Mouse (Mus musculus): ENCODE measurements at regions not wholly inside any gene's neighbourhood (a gene's known extent, or its start where the extent isn't known, plus 50 kb on each side); places are given as distances from the start of the nearest gene placed in this dataset.

DNA sequence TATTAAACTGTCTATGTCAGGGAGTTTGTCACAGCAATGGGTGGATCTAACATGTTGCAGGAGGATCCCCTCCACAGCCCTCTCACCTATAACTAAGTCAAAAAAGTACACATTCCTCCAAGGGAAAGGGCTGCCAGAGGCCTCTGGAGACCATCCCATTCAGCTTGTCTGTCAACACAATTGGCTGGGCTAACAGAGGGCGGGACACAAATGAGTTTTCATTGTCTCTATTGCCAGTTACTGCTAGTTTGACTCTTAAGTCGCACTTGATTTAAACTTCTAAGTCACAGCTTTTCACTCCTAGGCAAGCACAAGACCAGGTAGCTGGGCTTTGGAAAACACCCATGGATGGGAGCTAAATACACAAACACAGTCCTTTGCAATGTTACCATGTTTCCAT, 412.3 kb upstream of the Tmpo start:
- no peak for ATAC-seq (ENCODE audit: extremely low read depth, insufficient number of reproducible peaks, low FRiP score, poor library complexity, severe bottlenecking)

DNA sequence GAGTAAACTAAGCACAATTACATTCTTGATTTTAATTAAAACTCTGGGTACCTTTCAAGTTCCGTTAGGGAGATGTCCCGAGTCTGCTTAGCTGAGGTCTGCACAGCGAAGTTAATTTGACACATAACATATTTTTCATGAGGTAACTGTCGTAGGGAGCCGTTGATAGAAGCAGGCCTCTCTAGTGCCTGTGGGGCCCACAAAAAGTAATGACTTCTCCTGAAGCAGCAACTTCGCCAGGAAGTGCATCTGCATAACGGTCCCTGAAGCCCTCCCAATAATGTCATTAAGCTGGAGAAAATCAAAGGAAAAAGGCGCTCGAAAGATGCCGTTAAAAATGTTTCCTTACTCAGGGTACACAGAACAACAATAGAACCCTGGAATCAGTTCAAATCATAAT, 410.7 kb upstream of the Tmpo start:
- no peak for ATAC-seq (ENCODE audit: extremely low read depth, insufficient number of reproducible peaks, low FRiP score, poor library complexity, severe bottlenecking)

DNA sequence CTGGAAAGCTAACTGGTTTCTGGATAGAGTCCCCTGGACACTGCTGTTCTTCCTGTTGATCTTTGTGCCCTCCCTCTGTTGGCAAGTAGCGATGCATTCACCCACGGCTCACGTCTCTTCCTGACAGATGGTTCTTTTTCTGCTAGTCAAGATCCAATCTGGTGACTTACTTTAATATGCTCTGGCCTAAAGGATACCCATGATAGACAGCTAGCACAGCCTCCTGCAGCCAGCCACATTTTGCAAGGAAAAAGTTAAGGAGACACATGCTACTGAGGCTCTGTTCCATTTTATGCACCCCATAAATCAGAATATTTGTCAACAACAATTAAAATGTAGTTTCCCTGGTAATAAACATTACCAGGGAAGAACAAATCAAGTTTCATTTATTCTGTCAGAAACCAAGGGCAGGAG, 410.3 kb upstream of the Tmpo start:
- no peak for ATAC-seq (ENCODE audit: extremely low read depth, insufficient number of reproducible peaks, low FRiP score, poor library complexity, severe bottlenecking)

DNA sequence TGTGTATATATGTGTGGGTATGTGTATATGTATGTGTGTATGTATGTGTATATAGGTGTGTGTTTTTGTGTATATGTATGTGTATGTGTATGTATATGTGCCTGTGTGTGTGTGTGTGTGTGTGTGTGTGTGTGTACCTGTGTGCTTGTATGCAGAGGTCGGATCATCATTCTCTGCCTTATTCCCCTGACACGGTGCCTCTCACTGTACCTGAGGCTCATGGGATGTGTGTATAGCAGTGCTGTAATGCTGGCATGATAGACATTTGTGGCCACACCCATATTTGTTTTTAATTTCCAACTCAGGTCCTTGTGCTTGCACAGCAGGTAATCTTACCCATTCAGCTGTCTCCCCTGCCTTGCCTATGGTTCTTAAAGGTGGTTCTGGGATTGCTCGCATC, 402.1 kb upstream of the Tmpo start:
- no peak for ATAC-seq (ENCODE audit: extremely low read depth, insufficient number of reproducible peaks, low FRiP score, poor library complexity, severe bottlenecking)

DNA sequence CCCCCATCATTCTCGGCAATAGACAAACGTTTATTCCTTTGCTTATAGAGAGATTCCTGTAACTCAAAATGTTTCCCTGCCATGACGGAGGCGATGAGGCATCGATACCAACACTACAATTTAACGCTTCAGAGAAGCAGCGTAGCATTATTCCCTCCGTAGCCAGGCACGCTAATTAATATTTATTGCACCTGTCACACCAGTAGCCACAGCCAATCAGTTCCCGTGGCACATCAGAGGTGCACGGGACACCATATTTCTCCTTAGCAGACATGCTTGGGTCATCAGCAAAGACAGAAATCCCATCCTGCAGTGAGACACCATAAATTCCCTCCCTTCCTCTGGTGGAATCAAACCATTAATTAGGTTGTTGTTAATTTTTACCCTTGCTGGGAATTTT, 399.8 kb upstream of the Tmpo start:
- ATAC-seq (ENCODE audit: extremely low read depth, insufficient number of reproducible peaks, low FRiP score, poor library complexity, severe bottlenecking): no peak

DNA sequence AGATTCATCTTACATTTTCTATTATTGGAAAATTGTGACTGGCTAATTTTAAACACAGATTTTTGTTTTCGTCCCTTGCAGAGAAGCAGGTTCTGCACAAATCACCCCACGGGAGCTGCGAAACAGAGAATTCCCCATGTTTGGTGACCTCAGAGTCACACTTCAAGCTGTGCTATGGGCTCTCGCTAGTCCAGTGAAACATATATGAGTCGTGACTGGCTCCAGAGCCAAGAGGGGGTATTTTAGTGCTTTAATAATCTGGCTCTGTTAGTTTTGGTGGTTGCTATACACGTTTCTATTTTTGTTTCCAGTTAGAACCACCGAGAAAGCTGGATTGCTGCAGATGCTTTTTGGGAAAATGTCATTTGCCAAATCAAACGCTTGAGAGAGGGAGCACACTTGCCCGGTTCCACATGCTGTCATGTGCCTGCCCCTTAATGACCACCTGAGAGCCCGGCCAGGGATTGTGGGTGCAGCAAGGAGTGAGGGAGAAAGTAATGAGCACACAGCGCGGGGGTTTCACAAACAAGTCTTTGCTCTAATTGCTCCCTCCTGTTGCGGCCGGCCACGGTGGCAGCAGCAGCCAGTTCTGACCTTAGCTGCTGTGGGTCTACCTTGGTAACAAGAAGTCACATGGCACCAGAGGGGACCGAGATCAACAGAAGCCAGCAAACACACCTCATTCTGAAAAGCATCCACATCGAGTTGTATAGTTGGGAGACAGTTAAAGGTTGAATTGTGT, 394.4 kb upstream of the Tmpo start:
- ATAC-seq (ENCODE audit: extremely low read depth, insufficient number of reproducible peaks, low FRiP score, poor library complexity, severe bottlenecking): no peak

DNA sequence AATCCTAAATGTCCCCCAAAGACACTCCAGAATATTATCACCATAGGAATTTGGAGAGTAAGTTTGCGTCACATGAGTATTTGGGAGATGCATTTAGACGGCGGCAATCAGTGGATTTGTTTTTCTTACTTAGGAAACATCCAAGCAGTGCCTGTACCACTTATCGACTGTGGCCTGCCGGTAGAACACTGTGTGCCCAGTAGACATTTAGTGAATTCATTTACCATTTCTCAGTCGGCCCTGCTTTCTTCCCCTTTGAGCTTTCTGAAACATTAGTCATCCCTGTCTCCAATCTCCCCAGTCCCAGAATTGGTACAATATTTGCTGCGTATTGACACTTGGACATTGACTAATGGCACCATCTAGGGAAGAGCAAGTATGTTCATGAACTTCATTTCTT, 391.7 kb upstream of the Tmpo start:
- ATAC-seq (ENCODE audit: extremely low read depth, insufficient number of reproducible peaks, low FRiP score, poor library complexity, severe bottlenecking): no peak

DNA sequence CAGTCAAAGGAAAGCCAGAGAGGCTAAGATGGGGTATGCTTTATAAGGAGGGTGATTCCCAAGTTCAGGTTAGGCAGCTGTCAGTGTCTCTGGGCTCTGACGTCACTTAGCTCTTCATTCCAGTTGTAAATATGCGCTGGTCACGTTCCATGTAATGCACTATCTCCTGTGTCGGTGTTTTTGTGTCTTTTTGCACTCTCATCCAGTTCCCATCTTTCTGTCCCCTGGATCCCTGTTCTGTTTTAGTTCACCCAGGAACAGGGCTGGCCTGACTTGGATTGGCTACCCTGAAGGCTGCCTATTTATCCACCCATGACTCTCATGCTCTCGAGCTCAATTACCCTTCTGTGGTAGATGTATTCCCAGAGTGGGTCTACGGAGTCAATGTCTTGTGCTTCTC, 387.9 kb upstream of the Tmpo start:
- ATAC-seq (ENCODE audit: extremely low read depth, insufficient number of reproducible peaks, low FRiP score, poor library complexity, severe bottlenecking): no peak

DNA sequence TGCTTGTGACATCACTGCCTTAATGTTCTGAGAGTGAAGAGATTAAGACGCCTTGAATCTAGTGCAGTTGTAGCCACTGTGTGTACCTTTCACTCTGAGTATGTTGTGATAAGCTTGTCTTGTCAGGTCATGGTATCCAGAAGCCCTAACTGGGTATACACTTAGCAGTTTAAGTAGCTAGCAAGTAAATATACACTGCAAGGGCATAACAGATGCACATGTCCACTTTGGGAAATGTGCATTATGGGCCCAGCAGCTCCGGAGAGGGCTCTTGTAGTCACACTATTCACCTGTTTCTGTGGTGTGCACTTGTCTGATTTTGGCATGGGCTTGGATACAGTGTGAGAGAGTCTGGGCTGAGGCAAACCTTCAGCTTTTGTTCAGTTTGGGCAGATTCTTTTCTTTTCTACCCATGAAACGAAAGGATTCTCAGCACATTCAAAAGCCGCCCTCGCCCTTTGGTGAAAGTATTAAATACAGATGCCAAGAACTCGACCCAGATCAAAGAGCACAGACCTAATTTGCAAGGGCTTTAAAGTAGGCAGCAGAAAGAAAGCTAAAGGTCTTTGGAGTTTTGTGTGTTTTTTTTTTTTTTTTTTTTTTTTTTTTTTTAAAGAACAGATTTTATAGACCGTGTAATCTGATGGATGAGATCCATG, 385.1 kb upstream of the Tmpo start:
- ATAC-seq (ENCODE audit: extremely low read depth, insufficient number of reproducible peaks, low FRiP score, poor library complexity, severe bottlenecking): no peak

DNA sequence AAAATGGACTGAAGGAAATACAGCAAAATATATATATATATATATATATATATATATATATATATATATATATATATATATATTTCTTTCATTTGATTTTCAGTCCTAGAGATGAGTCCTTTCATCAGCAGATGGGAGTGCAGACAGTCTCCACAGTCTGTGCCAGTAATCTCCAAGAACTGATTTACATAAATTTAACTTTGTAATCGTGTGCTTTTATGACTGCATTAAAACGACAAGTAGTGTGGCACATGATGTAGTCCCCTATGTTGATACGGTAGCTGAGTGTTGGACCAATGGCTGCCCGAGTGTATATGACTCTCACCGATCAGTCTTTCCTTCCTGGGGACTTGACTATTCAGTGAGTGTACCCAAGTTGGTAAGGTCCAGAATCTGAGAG, 378.2 kb upstream of the Tmpo start:
- no peak for ATAC-seq (ENCODE audit: extremely low read depth, insufficient number of reproducible peaks, low FRiP score, poor library complexity, severe bottlenecking)

DNA sequence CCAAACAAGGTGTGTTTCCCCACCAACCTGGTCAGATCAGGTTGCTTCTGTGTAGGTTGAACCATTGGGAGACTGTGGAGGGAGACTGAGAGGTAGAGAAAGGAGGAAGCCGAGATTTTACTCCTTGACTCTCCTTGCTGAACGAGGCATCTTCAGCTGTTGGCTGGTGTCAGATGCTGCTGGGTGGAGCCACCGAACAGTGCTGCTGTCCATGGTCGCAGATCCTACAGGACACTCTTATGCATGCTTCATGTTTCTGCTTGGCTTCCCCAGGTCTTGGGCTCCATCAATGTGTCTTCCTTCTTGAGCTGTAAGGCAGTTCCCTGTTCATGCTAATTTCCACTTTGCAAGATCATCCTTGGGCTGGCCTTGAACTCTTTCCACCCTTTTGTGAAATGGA, 367.0 kb upstream of the Tmpo start:
- ATAC-seq (ENCODE audit: extremely low read depth, insufficient number of reproducible peaks, low FRiP score, poor library complexity, severe bottlenecking): no peak

DNA sequence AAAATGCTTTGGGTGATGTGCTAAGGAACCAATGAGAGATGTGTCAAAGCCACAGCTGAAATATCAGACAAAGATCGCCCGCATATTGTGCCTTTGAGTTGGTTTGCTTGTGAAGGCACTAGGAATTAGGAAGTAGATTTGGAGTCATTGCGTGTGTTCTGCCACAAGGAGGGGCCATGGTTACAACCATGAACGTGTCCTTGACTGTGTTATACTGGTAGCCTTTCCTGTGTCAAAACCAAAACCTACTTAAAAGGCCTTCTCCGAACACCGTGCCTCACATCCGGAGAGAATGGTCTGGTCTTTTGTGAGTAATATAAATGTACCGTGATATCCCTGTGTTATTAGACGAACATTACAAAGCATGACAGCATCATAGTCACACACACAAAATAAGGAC, 365.0 kb upstream of the Tmpo start:
- no peak for ATAC-seq (ENCODE audit: extremely low read depth, insufficient number of reproducible peaks, low FRiP score, poor library complexity, severe bottlenecking)

DNA sequence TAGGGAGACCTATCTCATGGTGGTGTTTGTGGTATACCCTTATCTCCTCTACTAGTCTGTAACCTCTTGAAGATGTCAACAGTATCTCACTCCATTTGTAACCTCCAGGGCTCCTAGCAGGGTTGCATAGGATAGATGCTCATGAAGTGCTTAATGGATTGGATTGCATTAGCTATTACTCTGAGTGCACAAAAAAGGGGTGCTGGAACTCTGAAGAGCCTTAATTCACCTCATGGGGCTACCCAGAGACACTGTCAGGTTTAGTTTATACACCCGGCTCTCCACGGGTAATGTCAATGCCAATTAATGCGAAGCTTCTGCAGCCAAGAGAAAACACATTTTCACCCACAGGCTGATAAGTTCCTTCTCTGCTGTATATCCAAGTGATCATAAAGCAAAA, 364.3 kb upstream of the Tmpo start:
- no peak for ATAC-seq (ENCODE audit: extremely low read depth, insufficient number of reproducible peaks, low FRiP score, poor library complexity, severe bottlenecking)

DNA sequence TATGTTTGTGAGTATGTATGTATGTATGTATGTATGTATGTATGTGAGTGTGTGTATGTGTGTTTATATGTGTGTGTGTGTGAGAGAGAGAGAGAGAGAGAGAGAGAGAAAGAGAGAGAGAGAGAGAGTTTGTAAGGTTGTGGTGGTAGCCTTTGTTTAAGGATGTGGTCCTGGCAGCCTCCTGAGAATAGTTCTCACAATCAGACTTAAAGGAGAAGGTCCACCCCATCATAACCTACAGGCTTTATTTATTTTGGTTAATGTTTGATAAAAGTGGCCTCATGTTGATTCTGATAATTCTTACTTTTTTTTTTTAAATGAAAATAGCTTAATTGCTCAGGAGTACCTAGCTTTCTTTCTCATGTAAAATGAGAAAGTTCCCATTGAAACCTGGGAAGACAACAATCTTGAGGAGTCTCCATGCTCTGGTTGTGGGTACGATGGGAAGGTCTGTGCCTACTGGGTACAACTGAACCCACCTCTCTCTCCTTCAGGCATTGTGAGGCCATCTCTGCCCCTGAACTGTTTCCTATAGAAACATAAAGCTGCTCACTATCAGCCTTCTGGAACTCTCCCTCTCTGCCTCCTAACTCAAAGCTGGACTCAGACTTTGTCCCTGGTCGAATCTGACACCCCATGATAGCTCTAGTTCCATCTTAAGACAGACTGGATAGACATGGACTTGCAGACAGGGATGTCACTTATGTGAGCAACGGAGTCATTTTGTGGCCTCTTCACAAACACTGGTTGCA, 362.2 kb upstream of the Tmpo start:
- ATAC-seq (ENCODE audit: extremely low read depth, insufficient number of reproducible peaks, low FRiP score, poor library complexity, severe bottlenecking): no peak

DNA sequence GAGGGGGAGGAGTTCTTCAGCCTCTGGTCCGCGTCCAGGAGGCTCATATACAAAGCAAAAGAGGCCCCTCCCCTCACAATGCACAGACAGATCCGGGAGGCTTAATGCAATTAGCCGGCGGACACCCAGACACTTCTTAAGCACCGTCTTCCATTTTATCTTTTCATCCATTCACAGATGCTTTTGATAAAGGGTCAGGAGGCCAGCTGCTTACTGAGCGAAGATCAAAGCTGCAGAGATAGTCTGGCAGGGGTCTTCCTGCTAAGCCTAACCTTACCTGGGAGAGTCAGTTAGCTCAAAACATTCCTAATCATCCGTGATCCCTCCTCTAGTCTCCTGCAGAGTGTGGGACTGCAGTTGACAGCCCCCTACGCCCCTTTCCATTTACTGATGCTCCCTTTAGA, 361.1 kb upstream of the Tmpo start:
- no peak for ATAC-seq (ENCODE audit: extremely low read depth, insufficient number of reproducible peaks, low FRiP score, poor library complexity, severe bottlenecking)

DNA sequence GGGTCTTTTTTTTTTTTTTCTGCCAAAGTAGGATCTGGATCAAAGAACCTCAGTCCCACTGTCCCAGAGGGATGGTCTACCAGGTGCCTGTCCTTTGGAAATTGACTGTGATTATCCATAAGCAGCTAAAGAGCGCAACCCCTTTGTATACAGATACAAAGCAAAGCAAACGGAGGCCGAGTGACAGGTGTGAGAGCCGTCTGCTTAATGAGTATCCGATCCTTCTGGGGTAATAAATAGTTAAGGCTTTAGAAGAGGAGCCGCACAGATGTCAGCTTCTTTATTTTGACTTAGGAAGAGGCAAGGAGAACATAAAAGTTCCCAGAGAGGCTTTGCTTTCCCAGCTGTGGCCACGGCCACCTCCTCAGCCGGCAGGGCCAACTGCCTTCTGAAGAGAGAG, 356.1 kb upstream of the Tmpo start:
- ATAC-seq (ENCODE audit: extremely low read depth, insufficient number of reproducible peaks, low FRiP score, poor library complexity, severe bottlenecking): no peak

DNA sequence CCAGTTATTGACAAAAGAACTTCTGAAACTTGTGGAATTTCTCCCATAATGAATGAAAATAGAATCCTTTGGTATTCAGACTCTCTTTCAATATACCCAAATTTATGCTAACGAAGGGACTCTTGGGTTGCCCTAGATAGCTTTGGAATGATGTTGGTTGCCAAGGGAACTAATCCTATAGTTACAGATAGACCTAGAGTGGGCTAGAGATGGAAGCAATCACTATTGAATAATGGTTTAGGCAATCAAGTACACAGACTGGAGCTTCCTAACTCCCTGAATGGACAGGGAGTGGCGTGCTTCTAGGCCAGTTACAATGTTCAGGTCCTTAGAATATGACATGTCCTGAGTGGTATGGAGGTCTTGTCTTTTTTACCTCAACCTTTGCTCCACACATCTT, 354.3 kb upstream of the Tmpo start:
- ATAC-seq (ENCODE audit: extremely low read depth, insufficient number of reproducible peaks, low FRiP score, poor library complexity, severe bottlenecking): no peak

DNA sequence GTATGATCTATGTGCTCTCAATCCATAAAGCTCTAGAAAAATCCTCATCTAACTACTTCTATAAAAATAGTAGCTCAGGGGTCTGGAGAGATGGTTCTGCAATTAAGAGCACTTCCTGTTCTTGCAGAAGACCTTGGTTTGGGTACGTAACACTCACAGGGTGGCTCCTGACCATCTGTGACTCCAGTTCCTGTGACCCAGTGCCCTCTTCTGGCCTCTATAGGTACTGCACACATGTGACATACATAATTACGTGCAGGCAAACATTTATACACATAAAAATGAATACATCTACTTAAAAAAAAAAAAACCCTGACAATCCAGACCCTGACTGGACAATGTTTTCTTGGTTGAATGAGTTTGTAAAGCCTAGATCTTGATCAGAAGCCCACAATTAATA, 347.2 kb upstream of the Tmpo start:
- no peak for ATAC-seq (ENCODE audit: extremely low read depth, insufficient number of reproducible peaks, low FRiP score, poor library complexity, severe bottlenecking)

DNA sequence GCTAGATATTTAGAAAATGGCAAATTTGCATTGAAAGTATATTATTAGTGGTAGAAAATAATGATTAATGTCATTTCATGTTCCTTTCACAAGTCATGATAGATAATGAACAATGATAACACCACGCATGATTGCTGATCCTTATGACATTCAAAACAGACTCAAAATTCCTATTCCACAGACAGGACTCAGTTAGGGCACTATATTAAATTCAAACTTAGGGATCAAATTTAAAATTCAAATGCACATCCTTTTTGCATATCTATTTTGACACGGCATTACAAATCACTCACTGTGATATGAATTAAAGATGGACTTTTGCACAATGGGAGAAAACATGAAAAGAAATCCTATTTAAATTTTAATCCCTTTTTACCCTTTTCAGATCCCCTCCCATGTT, 340.1 kb upstream of the Tmpo start:
- ATAC-seq (ENCODE audit: extremely low read depth, insufficient number of reproducible peaks, low FRiP score, poor library complexity, severe bottlenecking): no peak

DNA sequence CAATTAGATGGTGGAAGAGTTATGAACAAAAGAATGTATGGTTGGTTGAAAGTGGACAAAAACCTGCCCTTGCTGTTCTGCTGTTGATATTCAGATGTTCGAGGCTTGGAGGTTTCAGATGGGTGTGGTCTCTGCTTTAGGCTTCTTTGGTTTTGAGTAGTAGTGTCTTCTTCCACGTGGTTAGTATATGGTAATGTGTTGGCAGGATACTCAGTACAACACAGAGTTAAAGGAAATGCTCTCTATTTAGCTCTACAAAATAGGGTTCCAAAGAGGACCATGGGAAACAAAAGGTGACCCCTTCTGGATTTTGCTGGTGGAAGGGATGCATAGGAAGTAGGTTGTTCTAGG, 333.9 kb upstream of the Tmpo start:
- ATAC-seq (ENCODE audit: extremely low read depth, insufficient number of reproducible peaks, low FRiP score, poor library complexity, severe bottlenecking): no peak
